Mouse (Mus musculus): ENCODE data around the gene Caskin1.

DNA sequence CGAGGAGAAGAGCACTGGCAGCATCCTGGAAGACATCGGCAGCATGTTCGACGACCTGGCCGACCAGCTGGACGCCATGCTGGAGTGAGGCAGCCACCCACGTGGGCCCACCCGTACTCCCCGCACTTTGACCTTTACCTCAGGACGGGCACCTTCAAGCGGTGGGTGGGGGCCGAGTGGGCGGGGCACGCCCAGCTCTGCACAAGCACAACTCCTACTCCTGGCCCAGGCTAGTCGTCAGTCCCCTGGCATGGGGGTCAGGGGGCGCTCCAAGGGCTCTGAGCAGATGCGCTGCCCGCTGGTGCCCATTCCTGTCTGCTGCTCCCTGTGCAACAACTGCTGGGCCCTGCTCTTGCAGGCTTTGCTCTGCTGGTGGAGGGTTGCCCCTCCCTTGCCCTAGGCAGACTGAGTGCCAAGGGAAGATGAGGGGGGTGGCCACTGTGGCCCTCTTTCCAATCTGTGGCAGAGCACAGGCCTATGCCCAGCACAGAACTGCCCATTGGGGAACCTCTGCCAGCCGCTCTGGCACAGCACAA is 18.8 kb downstream of the Caskin1 start:
- TF ChIP-seq CTCF (IDR thresholded peaks at IDR 0.05; ENCODE audit: low read depth, low read length) = no peak
- TF ChIP-seq POLR2A (IDR thresholded peaks at IDR 0.05; ENCODE audit: insufficient read depth, low read length) = no peak

Data from ES-Bruce4 (cell line).